Mouse (Mus musculus): ENCODE measurements around the gene Pcp4l1.

Pcp4l1 gene

GRCm38 (mm10) chr1:171200769-171201168 lies 4.7 kb upstream of the Pcp4l1 start:
- no peak for TF ChIP-seq POU5F1 (IDR thresholded peaks at IDR 0.05; ENCODE audit: borderline replicate concordance, low read length)
- TF ChIP-seq CTCF (conservative IDR thresholded peaks at IDR 0.05; ENCODE audit: low read length) = no peak
- TF ChIP-seq NANOG (IDR thresholded peaks at IDR 0.05; ENCODE audit: borderline replicate concordance, low read length) = no peak
- Histone ChIP-seq H3K4me3 (replicated peaks; ENCODE audit: low read length) (no peak overlapping the region), H3K9me3 (ENCODE audit: low read length) (no peaks in the 10 kb centered on the region), H3K27me3 (ENCODE audit: insufficient read depth, low read length) (peaks cover 24% of the 10 kb centered on the region), H3K4me1 (replicated peaks; ENCODE audit: low read depth, low read length) (peaks cover 4% of the 10 kb centered on the region; the same call in 1 of the 2 replicates), H3K36me3 (ENCODE audit: insufficient read depth, low read length) (no peaks in the 10 kb centered on the region)

- Histone ChIP-seq H3K4me3 (replicated peaks; ENCODE audit: low read length) (no peak overlapping the region), H3K36me3 (ENCODE audit: insufficient read depth, low read length) (no peaks in the 10 kb centered on the region), H3K9me3 (ENCODE audit: low read length) (no peaks in the 10 kb centered on the region), H3K4me1 (replicated peaks; ENCODE audit: low read depth, low read length) (peaks cover 7% of the 10 kb centered on the region; the same call in 1 of the 2 replicates), H3K27me3 (ENCODE audit: insufficient read depth, low read length) (peaks cover 31% of the 10 kb centered on the region)
- TF ChIP-seq CTCF (conservative IDR thresholded peaks at IDR 0.05; ENCODE audit: low read length) (no peak), POU5F1 (IDR thresholded peaks at IDR 0.05; ENCODE audit: borderline replicate concordance, low read length) (no peak), NANOG (IDR thresholded peaks at IDR 0.05; ENCODE audit: borderline replicate concordance, low read length) (no peak)
Measured at GRCm38 (mm10) chr1:171199532-171199931, 3.5 kb upstream of the Pcp4l1 start.

GRCm38 (mm10) chr1:171195046-171195822 lies 834 bp downstream of the Pcp4l1 start:
- Histone ChIP-seq H3K9me3 (ENCODE audit: low read length) (no peaks in the 10 kb centered on the region), H3K4me3 (replicated peaks; ENCODE audit: low read length) (peak overlapping the region; percentile 87), H3K27me3 (ENCODE audit: insufficient read depth, low read length) (peaks cover 63% of the 10 kb centered on the region), H3K36me3 (ENCODE audit: insufficient read depth, low read length) (no peaks in the 10 kb centered on the region), H3K4me1 (replicated peaks; ENCODE audit: low read depth, low read length) (peaks cover 21% of the 10 kb centered on the region)
- TF ChIP-seq CTCF (conservative IDR thresholded peaks at IDR 0.05; ENCODE audit: low read length) = no peak
- TF ChIP-seq NANOG (IDR thresholded peaks at IDR 0.05; ENCODE audit: borderline replicate concordance, low read length) = no peak
- TF ChIP-seq POU5F1 (IDR thresholded peaks at IDR 0.05; ENCODE audit: borderline replicate concordance, low read length) = no peak

- TF ChIP-seq POU5F1 (IDR thresholded peaks at IDR 0.05; ENCODE audit: borderline replicate concordance, low read length) (no peak), CTCF (conservative IDR thresholded peaks at IDR 0.05; ENCODE audit: low read length) (no peak)
- Histone ChIP-seq H3K4me1 (replicated peaks; ENCODE audit: low read depth, low read length) (peaks cover 29% of the 10 kb centered on the region), H3K36me3 (ENCODE audit: insufficient read depth, low read length) (no peaks in the 10 kb centered on the region), H3K27me3 (ENCODE audit: insufficient read depth, low read length) (peaks cover 66% of the 10 kb centered on the region), H3K4me3 (replicated peaks; ENCODE audit: low read length) (no peak overlapping the region), H3K9me3 (ENCODE audit: low read length) (no peaks in the 10 kb centered on the region)
Measured at GRCm38 (mm10) chr1:171193911-171194830, 1.9 kb downstream of the Pcp4l1 start.

GRCm38 (mm10) chr1:171193093-171193840 lies 2.8 kb downstream of the Pcp4l1 start:
- Histone ChIP-seq H3K9me3 (ENCODE audit: low read length) (no peaks in the 10 kb centered on the region), H3K27me3 (ENCODE audit: insufficient read depth, low read length) (peaks cover 60% of the 10 kb centered on the region), H3K4me3 (replicated peaks; ENCODE audit: low read length) (no peak overlapping the region), H3K36me3 (ENCODE audit: insufficient read depth, low read length) (no peaks in the 10 kb centered on the region), H3K4me1 (replicated peaks; ENCODE audit: low read depth, low read length) (peaks cover 38% of the 10 kb centered on the region)
- TF ChIP-seq CTCF (conservative IDR thresholded peaks at IDR 0.05; ENCODE audit: low read length) (no peak), POU5F1 (IDR thresholded peaks at IDR 0.05; ENCODE audit: borderline replicate concordance, low read length) (no peak), NANOG (IDR thresholded peaks at IDR 0.05; ENCODE audit: borderline replicate concordance, low read length) (no peak)

- TF ChIP-seq CTCF (conservative IDR thresholded peaks at IDR 0.05; ENCODE audit: low read length) = no peak
- TF ChIP-seq NANOG (IDR thresholded peaks at IDR 0.05; ENCODE audit: borderline replicate concordance, low read length) = no peak
- TF ChIP-seq POU5F1 (IDR thresholded peaks at IDR 0.05; ENCODE audit: borderline replicate concordance, low read length) = no peak
Measured at GRCm38 (mm10) chr1:171192283-171192682, 3.8 kb downstream of the Pcp4l1 start.

GRCm38 (mm10) chr1:171190832-171191231 lies 5.2 kb downstream of the Pcp4l1 start:
- no peaks in the 10 kb centered on the region for H3K9me3 ChIP-seq (ENCODE audit: low read length)
- no peaks in the 10 kb centered on the region for H3K36me3 ChIP-seq (ENCODE audit: insufficient read depth, low read length)
- H3K27me3 ChIP-seq (ENCODE audit: insufficient read depth, low read length) = peaks cover 47% of the 10 kb centered on the region
- TF ChIP-seq CTCF (conservative IDR thresholded peaks at IDR 0.05; ENCODE audit: low read length) (no peak), POU5F1 (IDR thresholded peaks at IDR 0.05; ENCODE audit: borderline replicate concordance, low read length) (no peak), NANOG (IDR thresholded peaks at IDR 0.05; ENCODE audit: borderline replicate concordance, low read length) (no peak)
- H3K4me1 ChIP-seq (replicated peaks; ENCODE audit: low read depth, low read length) = peaks cover 59% of the 10 kb centered on the region
- no peak overlapping the region for H3K4me3 ChIP-seq (replicated peaks; ENCODE audit: low read length)

More at GRCm38 (mm10) chr1:171192283-171192682, 3.8 kb downstream of the Pcp4l1 start:
- Histone ChIP-seq H3K9me3 (ENCODE audit: low read length) (no peaks in the 10 kb centered on the region), H3K4me1 (replicated peaks; ENCODE audit: low read depth, low read length) (peaks cover 48% of the 10 kb centered on the region), H3K4me3 (replicated peaks; ENCODE audit: low read length) (no peak overlapping the region), H3K27me3 (ENCODE audit: insufficient read depth, low read length) (peaks cover 53% of the 10 kb centered on the region), H3K36me3 (ENCODE audit: insufficient read depth, low read length) (no peaks in the 10 kb centered on the region)
